Mouse (Mus musculus): ENCODE measurements around the gene Adamts6. TPM values are rescaled to one million over a fixed set of nuclear protein-coding genes. Genes with fewer than 3 reads are reported as not detected.

Gene Adamts6
- polyA plus RNA-seq, 1 experiment from 2014 or later: 0.17 TPM

- H3K4me1 ChIP-seq (replicated peaks): no peaks in the 10 kb centered on the region
- no peaks in the 10 kb centered on the region for H3K9me3 ChIP-seq (replicated peaks)
- no peak overlapping the region for H3K4me3 ChIP-seq (replicated peaks)
- no peaks in the 10 kb centered on the region for H3K27me3 ChIP-seq
- H3K4me2 ChIP-seq: no peak overlapping the region
- no peak overlapping the region for H3K27ac ChIP-seq (replicated peaks)
- H3K9ac ChIP-seq: no peak overlapping the region
- WGBS (ENCODE audit: insufficient replicate concordance): 64% methylated on average over 5 of the region's 5 CpGs
- ATAC-seq (ENCODE audit: insufficient read depth): no peak
- no peaks in the 10 kb centered on the region for H3K36me3 ChIP-seq (replicated peaks)
Measured at GRCm38 (mm10) chr13:104352590-104352989, 65.0 kb downstream of the Adamts6 start.

- Histone ChIP-seq H3K9ac (no peak overlapping the region), H3K27ac (replicated peaks) (no peak overlapping the region), H3K9me3 (replicated peaks) (no peaks in the 10 kb centered on the region), H3K4me2 (no peak overlapping the region), H3K4me1 (replicated peaks) (no peaks in the 10 kb centered on the region), H3K4me3 (replicated peaks) (no peak overlapping the region), H3K27me3 (no peaks in the 10 kb centered on the region), H3K36me3 (replicated peaks) (no peaks in the 10 kb centered on the region)
- 73% methylated on average over 8 of the region's 8 CpGs for WGBS (ENCODE audit: insufficient replicate concordance)
- no peak for ATAC-seq (ENCODE audit: insufficient read depth)
Measured at GRCm38 (mm10) chr13:104393427-104394356, 106.1 kb downstream of the Adamts6 start.

GRCm38 (mm10) chr13:104397814-104398213 is 110.2 kb downstream of the Adamts6 start:
- H3K27me3 ChIP-seq: no peaks in the 10 kb centered on the region
- ATAC-seq (ENCODE audit: insufficient read depth): no peak
- no peak overlapping the region for H3K27ac ChIP-seq (replicated peaks)
- WGBS (ENCODE audit: insufficient replicate concordance): 66% methylated on average over 8 of the region's 8 CpGs
- no peak overlapping the region for H3K9ac ChIP-seq
- H3K9me3 ChIP-seq (replicated peaks): no peaks in the 10 kb centered on the region
- no peaks in the 10 kb centered on the region for H3K36me3 ChIP-seq (replicated peaks)
- no peak overlapping the region for H3K4me2 ChIP-seq
- H3K4me1 ChIP-seq (replicated peaks): no peaks in the 10 kb centered on the region
- H3K4me3 ChIP-seq (replicated peaks): no peak overlapping the region

GRCm38 (mm10) chr13:104432734-104433133 is 145.1 kb downstream of the Adamts6 start:
- no peaks in the 10 kb centered on the region for H3K4me1 ChIP-seq (replicated peaks)
- H3K27me3 ChIP-seq: no peaks in the 10 kb centered on the region
- no peak overlapping the region for H3K4me3 ChIP-seq (replicated peaks)
- H3K9ac ChIP-seq: no peak overlapping the region
- H3K27ac ChIP-seq (replicated peaks): no peak overlapping the region
- H3K4me2 ChIP-seq: no peak overlapping the region
- ATAC-seq (ENCODE audit: insufficient read depth): no peak
- no peaks in the 10 kb centered on the region for H3K36me3 ChIP-seq (replicated peaks)
- H3K9me3 ChIP-seq (replicated peaks): no peaks in the 10 kb centered on the region
- 51% methylated on average over 2 of the region's 2 CpGs for WGBS (ENCODE audit: insufficient replicate concordance)

- H3K4me3 ChIP-seq (replicated peaks): no peak overlapping the region
- no peaks in the 10 kb centered on the region for H3K27me3 ChIP-seq
- 72% methylated on average over 7 of the region's 7 CpGs for WGBS (ENCODE audit: insufficient replicate concordance)
- no peaks in the 10 kb centered on the region for H3K36me3 ChIP-seq (replicated peaks)
- H3K4me1 ChIP-seq (replicated peaks): no peaks in the 10 kb centered on the region
- no peak overlapping the region for H3K27ac ChIP-seq (replicated peaks)
- no peak overlapping the region for H3K4me2 ChIP-seq
- ATAC-seq (ENCODE audit: insufficient read depth): no peak
- no peaks in the 10 kb centered on the region for H3K9me3 ChIP-seq (replicated peaks)
- H3K9ac ChIP-seq: no peak overlapping the region
Measured at GRCm38 (mm10) chr13:104442559-104442958, 154.9 kb downstream of the Adamts6 start.

- ATAC-seq (ENCODE audit: insufficient read depth): no peak
- Histone ChIP-seq H3K36me3 (replicated peaks) (no peaks in the 10 kb centered on the region), H3K27me3 (no peaks in the 10 kb centered on the region), H3K9me3 (replicated peaks) (no peaks in the 10 kb centered on the region), H3K4me2 (no peak overlapping the region), H3K4me1 (replicated peaks) (no peaks in the 10 kb centered on the region), H3K27ac (replicated peaks) (no peak overlapping the region), H3K9ac (no peak overlapping the region), H3K4me3 (replicated peaks) (no peak overlapping the region)
- WGBS (ENCODE audit: insufficient replicate concordance): 36% methylated on average over 1 of the region's 1 CpGs
Measured at GRCm38 (mm10) chr13:104445437-104445836, 157.8 kb downstream of the Adamts6 start.

GRCm38 (mm10) chr13:104446974-104447373 is 159.3 kb downstream of the Adamts6 start:
- H3K4me1 ChIP-seq (replicated peaks): no peaks in the 10 kb centered on the region
- H3K4me3 ChIP-seq (replicated peaks): no peak overlapping the region
- ATAC-seq (ENCODE audit: insufficient read depth): no peak
- no peaks in the 10 kb centered on the region for H3K36me3 ChIP-seq (replicated peaks)
- 55% methylated on average over 1 of the region's 1 CpGs for WGBS (ENCODE audit: insufficient replicate concordance)
- no peaks in the 10 kb centered on the region for H3K27me3 ChIP-seq
- H3K4me2 ChIP-seq: no peak overlapping the region
- H3K9me3 ChIP-seq (replicated peaks): no peaks in the 10 kb centered on the region
- no peak overlapping the region for H3K27ac ChIP-seq (replicated peaks)
- no peak overlapping the region for H3K9ac ChIP-seq

GRCm38 (mm10) chr13:104447470-104447869 is 159.8 kb downstream of the Adamts6 start:
- no peaks in the 10 kb centered on the region for H3K36me3 ChIP-seq (replicated peaks)
- H3K27me3 ChIP-seq: no peaks in the 10 kb centered on the region
- no peak overlapping the region for H3K27ac ChIP-seq (replicated peaks)
- no peak overlapping the region for H3K9ac ChIP-seq
- H3K4me2 ChIP-seq: no peak overlapping the region
- no peaks in the 10 kb centered on the region for H3K9me3 ChIP-seq (replicated peaks)
- ATAC-seq (ENCODE audit: insufficient read depth): no peak
- no peaks in the 10 kb centered on the region for H3K4me1 ChIP-seq (replicated peaks)
- H3K4me3 ChIP-seq (replicated peaks): no peak overlapping the region

GRCm38 (mm10) chr13:104448349-104448748 is 160.7 kb downstream of the Adamts6 start:
- no peaks in the 10 kb centered on the region for H3K9me3 ChIP-seq (replicated peaks)
- H3K4me2 ChIP-seq: no peak overlapping the region
- H3K9ac ChIP-seq: no peak overlapping the region
- ATAC-seq (ENCODE audit: insufficient read depth): no peak
- no peak overlapping the region for H3K27ac ChIP-seq (replicated peaks)
- no peaks in the 10 kb centered on the region for H3K4me1 ChIP-seq (replicated peaks)
- H3K36me3 ChIP-seq (replicated peaks): no peaks in the 10 kb centered on the region
- 52% methylated on average over 1 of the region's 1 CpGs for WGBS (ENCODE audit: insufficient replicate concordance)
- H3K27me3 ChIP-seq: no peaks in the 10 kb centered on the region
- H3K4me3 ChIP-seq (replicated peaks): no peak overlapping the region

- ATAC-seq (ENCODE audit: insufficient read depth): no peak
- Histone ChIP-seq H3K36me3 (replicated peaks) (no peaks in the 10 kb centered on the region), H3K27ac (replicated peaks) (no peak overlapping the region), H3K9ac (no peak overlapping the region), H3K27me3 (no peaks in the 10 kb centered on the region), H3K4me3 (replicated peaks) (no peak overlapping the region), H3K9me3 (replicated peaks) (no peaks in the 10 kb centered on the region), H3K4me1 (replicated peaks) (no peaks in the 10 kb centered on the region), H3K4me2 (no peak overlapping the region)
- WGBS (ENCODE audit: insufficient replicate concordance): 65% methylated on average over 1 of the region's 1 CpGs
Measured at GRCm38 (mm10) chr13:104453271-104453974, 165.8 kb downstream of the Adamts6 start.

GRCm38 (mm10) chr13:104460287-104460686 is 172.7 kb downstream of the Adamts6 start:
- Histone ChIP-seq H3K4me3 (replicated peaks) (no peak overlapping the region), H3K4me2 (no peak overlapping the region), H3K9ac (no peak overlapping the region), H3K9me3 (replicated peaks) (no peaks in the 10 kb centered on the region), H3K4me1 (replicated peaks) (no peaks in the 10 kb centered on the region), H3K27ac (replicated peaks) (no peak overlapping the region), H3K36me3 (replicated peaks) (no peaks in the 10 kb centered on the region), H3K27me3 (no peaks in the 10 kb centered on the region)
- 63% methylated on average over 1 of the region's 1 CpGs for WGBS (ENCODE audit: insufficient replicate concordance)
- ATAC-seq (ENCODE audit: insufficient read depth): no peak
